Mouse (Mus musculus) intestine, postnatal 0 days (tissue): ENCODE data around the gene Serpinb1c. TPM values are rescaled to one million over a fixed set of nuclear protein-coding genes. Genes with fewer than 3 reads are reported as not detected.

Experiments
- ATAC-seq: fragments of 200-750 bp; cut with Nextera tagmentation; 2 replicates; pipeline ENCODE4 v1.8.0; 2017; ENCODE audit warnings: mild to moderate bottlenecking, moderate TSS enrichment, moderate library complexity
- H3K27ac ChIP-seq: fragments of 300-500 bp; sonication (generic); 2 replicates; pipeline ENCODE4 v1.5.1; 2014; ENCODE audit warnings: mild to moderate bottlenecking, low read depth, low read length, moderate library complexity
- H3K27me3 ChIP-seq: fragments of 300-500 bp; sonication (generic); replicated peaks from 2 replicates; pipeline ENCODE4 v1.6.1; 2014; ENCODE audit warnings: low read length, mixed read lengths; ENCODE audit not compliant: control insufficient read depth, insufficient read depth
- H3K36me3 ChIP-seq: fragments of 300-500 bp; sonication (generic); 2 replicates; pipeline ENCODE4 v1.6.1; 2014; ENCODE audit warnings: mild to moderate bottlenecking, moderate library complexity; ENCODE audit not compliant: control insufficient read depth, insufficient read depth
- H3K4me1 ChIP-seq: fragments of 300-500 bp; sonication (generic); replicated peaks from 2 replicates; pipeline ENCODE4 v1.6.1; 2014; ENCODE audit warnings: antibody characterized with exemption, low read length, mixed read lengths; ENCODE audit not compliant: control insufficient read depth, insufficient read depth
- H3K4me2 ChIP-seq: fragments of 300-500 bp; sonication (generic); replicated peaks from 2 replicates; pipeline ENCODE4 v1.6.1; 2014; ENCODE audit warnings: low read depth, mild to moderate bottlenecking, moderate library complexity
- H3K4me3 ChIP-seq: fragments of 300-500 bp; sonication (generic); 2 replicates; pipeline ENCODE4 v1.5.1; 2014; ENCODE audit warnings: low read depth, low read length
- H3K9ac ChIP-seq: fragments of 300-500 bp; sonication (generic); 2 replicates; pipeline ENCODE4 v1.6.1; 2014; ENCODE audit warnings: mild to moderate bottlenecking, low read depth, low read length
- H3K9me3 ChIP-seq: fragments of 300-500 bp; sonication (generic); 2 replicates; pipeline ENCODE4 v1.6.1; 2016; ENCODE audit warnings: mixed run types; ENCODE audit not compliant: control insufficient read depth
- CTCF ChIP-seq: sonication (generic); IDR thresholded peaks from 2 replicates; pipeline ENCODE4 v1.5.1; 2016; ENCODE audit warnings: low read depth, mild to moderate bottlenecking, control low read depth, antibody characterized with exemption, moderate library complexity
- WGBS: fragments of 180-500 bp; shearing (Covaris S2); extraction: QIAGEN DNeasy Blood & Tissue Kit; methylation state at CpG from one replicate; pipeline ENCODE4 v1.1.7; 2014; 5-methylcytosine and 5-hydroxymethylcytosine counted together
- polyA plus RNA-seq: library from polyadenylated mRNA; unstranded; fragments of >200 nt; fragmentation: Nextera tagmentation; extraction: Ambion mirVana; gene quantifications from 2 replicates; pipeline ENCODE4 v1.2.1, GENCODE M21; 2015

The Serpinb1c gene
- polyA plus RNA-seq, 1 experiment from 2014 or later = not detected

- Histone ChIP-seq H3K9ac (no peak overlapping the region), H3K9me3 (no peaks in the 10 kb centered on the region), H3K27me3 (no peaks in the 10 kb centered on the region), H3K4me1 (peaks cover 8% of the 10 kb centered on the region), H3K36me3 (peaks cover 9% of the 10 kb centered on the region), H3K4me2 (no peak overlapping the region), H3K27ac (peak overlapping the region; percentile 77), H3K4me3 (no peak overlapping the region)
- peak; percentile 54 for ATAC-seq
- WGBS = 74% methylated on average over 4 of the region's 4 CpGs
- no peak for TF ChIP-seq CTCF
Observed at GRCm38 (mm10) chr13:32852539-32852938, 45.5 kb downstream of the Serpinb1c start.

GRCm38 (mm10) chr13:32851967-32852366, 46.0 kb downstream of the Serpinb1c start:
- Histone ChIP-seq H3K9me3 (no peaks in the 10 kb centered on the region), H3K4me2 (0 out of 2 replicates have a peak overlapping the region, but pooled peaks have one; percentile 2), H3K9ac (no peak overlapping the region), H3K4me3 (no peak overlapping the region), H3K36me3 (peaks cover 12% of the 10 kb centered on the region), H3K27ac (peak overlapping the region; percentile 77; the same call in 1 of the 2 replicates), H3K27me3 (no peaks in the 10 kb centered on the region), H3K4me1 (peaks cover 8% of the 10 kb centered on the region)
- ATAC-seq = no peak
- 10% methylated on average over 7 of the region's 7 CpGs for WGBS
- peak; percentile 92 for TF ChIP-seq CTCF

- ATAC-seq = peak; percentile 35
- no peak for TF ChIP-seq CTCF
- WGBS = 21% methylated on average over 10 of the region's 10 CpGs
- H3K9ac ChIP-seq = peak within 1 kb of the TSS; percentile 53
- H3K4me3 ChIP-seq = peak within 1 kb of the TSS; percentile 44
- H3K4me2 ChIP-seq = peak within 1 kb of the TSS; percentile 68
- H3K27ac ChIP-seq = peak within 1 kb of the TSS; percentile 95
- H3K4me1 ChIP-seq = peaks cover 8% of the 10 kb centered on the region
- no peaks in the 10 kb centered on the region for H3K9me3 ChIP-seq
- H3K36me3 ChIP-seq = peaks cover 16% of the 10 kb centered on the region
- no peaks in the 10 kb centered on the region for H3K27me3 ChIP-seq
Observed at GRCm38 (mm10) chr13:32850668-32851404, 47.2 kb downstream of the Serpinb1c start, which contains the start of gene Serpinb1a. Gene Serpinb1a, minus strand, starts transcription at chr13:32851185.

- TF ChIP-seq CTCF = no peak
- peak overlapping the region; percentile 68 for H3K4me2 ChIP-seq
- H3K9me3 ChIP-seq = no peaks in the 10 kb centered on the region
- peak overlapping the region; percentile 53 for H3K9ac ChIP-seq
- H3K27ac ChIP-seq = peak overlapping the region; percentile 95
- peaks cover 23% of the 10 kb centered on the region for H3K36me3 ChIP-seq
- ATAC-seq = no peak
- 14% methylated on average over 1 of the region's 1 CpGs for WGBS
- H3K4me3 ChIP-seq = peak overlapping the region; percentile 44
- peaks cover 8% of the 10 kb centered on the region for H3K4me1 ChIP-seq
- no peaks in the 10 kb centered on the region for H3K27me3 ChIP-seq
Observed at GRCm38 (mm10) chr13:32850156-32850555, 47.9 kb downstream of the Serpinb1c start.

- peak; percentile 76 for ATAC-seq
- H3K9ac ChIP-seq = peak overlapping the region; percentile 53
- H3K9me3 ChIP-seq = no peaks in the 10 kb centered on the region
- peaks cover 25% of the 10 kb centered on the region for H3K36me3 ChIP-seq
- H3K27me3 ChIP-seq = no peaks in the 10 kb centered on the region
- no peak for TF ChIP-seq CTCF
- H3K27ac ChIP-seq = peak overlapping the region; percentile 95
- H3K4me3 ChIP-seq = peak overlapping the region; percentile 44
- H3K4me1 ChIP-seq = peaks cover 8% of the 10 kb centered on the region
- H3K4me2 ChIP-seq = peak overlapping the region; percentile 68
Observed at GRCm38 (mm10) chr13:32849531-32850123, 48.4 kb downstream of the Serpinb1c start.

GRCm38 (mm10) chr13:32849092-32849491, 48.9 kb downstream of the Serpinb1c start:
- Histone ChIP-seq H3K36me3 (peaks cover 27% of the 10 kb centered on the region), H3K27ac (peak overlapping the region; percentile 95), H3K4me3 (peak overlapping the region; percentile 44), H3K4me1 (peaks cover 8% of the 10 kb centered on the region), H3K9me3 (no peaks in the 10 kb centered on the region), H3K27me3 (no peaks in the 10 kb centered on the region), H3K4me2 (peak overlapping the region; percentile 68), H3K9ac (0 out of 2 replicates have a peak overlapping the region, but pooled peaks have one; percentile 53)
- ATAC-seq = peak; percentile 92
- WGBS = 6% methylated on average over 4 of the region's 4 CpGs
- no peak for TF ChIP-seq CTCF
